Comparison of ENCODE assay signal across 28 mouse cellular contexts in genomic region chr6:34510277-34510676, GRCm38 (mm10). TPM values are rescaled to one million over a fixed set of nuclear protein-coding genes. Genes with fewer than 3 reads are reported as not detected.
DNase-seq lines count a peak whose midpoint lies in the region; ATAC-seq and TF ChIP-seq lines count a peak whose summit lies in the region.
"Had no signal": no experiment of that assay in that cellular context is flagged by ENCODE, and none has a peak within 500 bp of the region (broad histone marks: within the 10 kb centered on the region; RNA-seq: fewer than 3 reads in every experiment).

No protein-coding gene starts in this region.

- H3K27ac ChIP-seq in liver, embryonic 11.5 days (ENCODE audit: low read depth, low read length) = no peak overlapping the region
- H3K27ac ChIP-seq in liver, embryonic 14.5 days = no peak overlapping the region
- no peak overlapping the region for H3K27ac ChIP-seq in liver, postnatal 0 days (ENCODE audit: low read depth)
- H3K27ac ChIP-seq: forebrain, embryonic 10.5 days; forebrain, embryonic 13.5 days; gastrocnemius, adult 2 months; heart, embryonic 10.5 days; heart, embryonic 13.5 days; hindbrain, embryonic 14.5 days; hindbrain, postnatal 0 days had no signal

- H3K27me3 ChIP-seq in liver, embryonic 11.5 days (replicated peaks; ENCODE audit: control insufficient read depth, insufficient read depth, low read length) = no peaks in the 10 kb centered on the region
- H3K27me3 ChIP-seq in liver, embryonic 14.5 days (ENCODE audit: control insufficient read depth, insufficient read depth, low read length) = no peaks in the 10 kb centered on the region
- H3K27me3 ChIP-seq in liver, postnatal 0 days (ENCODE audit: insufficient read depth, low read length) = no peaks in the 10 kb centered on the region
- H3K27me3 ChIP-seq: CH12.LX; forebrain, embryonic 13.5 days; heart, embryonic 13.5 days had no signal

- ATAC-seq in liver, embryonic 11.5 days (replicated peaks; ENCODE audit: low FRiP score) = peak; percentile 37; the same call in 1 of the 2 replicates
- ATAC-seq in liver, embryonic 14.5 days (ENCODE audit: insufficient read depth) = no peak
- no peak for ATAC-seq in liver, postnatal 0 days
- ATAC-seq in megakaryocyte progenitor cell, adult 5-6 weeks (replicated peaks; ENCODE audit: poor library complexity) = no peak
- ATAC-seq: forebrain, embryonic 13.5 days; forebrain, embryonic 16.5 days; inflammation-experienced regulatory T-cells, adult 6 months had no signal

- no peak overlapping the region for H3K9ac ChIP-seq in liver, embryonic 11.5 days (ENCODE audit: low read depth, low read length)
- H3K9ac ChIP-seq in liver, embryonic 14.5 days (replicated peaks) = no peak overlapping the region
- H3K9ac ChIP-seq in liver, postnatal 0 days (replicated peaks) = no peak overlapping the region
- H3K9ac ChIP-seq: forebrain, embryonic 13.5 days; heart, embryonic 13.5 days; hindbrain, embryonic 14.5 days had no signal

- no peak overlapping the region for H3K4me3 ChIP-seq in liver, embryonic 11.5 days (ENCODE audit: low read depth, low read length)
- no peak overlapping the region for H3K4me3 ChIP-seq in liver, embryonic 14.5 days (ENCODE audit: insufficient read depth in 1 of 2, low read depth in 2 of 2, low read length in 2 of 2)
- H3K4me3 ChIP-seq in liver, postnatal 0 days (ENCODE audit: low read depth, low read length) = no peak overlapping the region
- H3K4me3 ChIP-seq: forebrain, embryonic 10.5 days; forebrain, embryonic 13.5 days; gastrocnemius, adult 2 months; heart, embryonic 10.5 days; heart, embryonic 13.5 days had no signal

- no peaks in the 10 kb centered on the region for H3K36me3 ChIP-seq in liver, embryonic 11.5 days (ENCODE audit: control insufficient read depth, insufficient read depth, low read length)
- peaks cover 2% of the 10 kb centered on the region for H3K36me3 ChIP-seq in liver, embryonic 14.5 days (replicated peaks; ENCODE audit: control insufficient read depth, insufficient read depth, low read depth)
- H3K36me3 ChIP-seq in liver, postnatal 0 days (replicated peaks; ENCODE audit: insufficient read depth, low read length) = no peaks in the 10 kb centered on the region; the same call in none of the 2 replicates
- H3K36me3 ChIP-seq: heart, embryonic 13.5 days had no signal

- peaks cover 27% of the 10 kb centered on the region for H3K4me1 ChIP-seq in liver, embryonic 11.5 days (replicated peaks; ENCODE audit: control insufficient read depth, insufficient read depth, low read length)
- H3K4me1 ChIP-seq in liver, embryonic 14.5 days (replicated peaks; ENCODE audit: control insufficient read depth in 2 of 2, insufficient read depth in 2 of 2, low read length in 1 of 2) = peaks cover 24 to 49% of the 10 kb centered on the region in 2 experiments
- peaks cover 18% of the 10 kb centered on the region for H3K4me1 ChIP-seq in liver, postnatal 0 days (ENCODE audit: insufficient read depth)

- no peaks in the 10 kb centered on the region for H3K9me3 ChIP-seq in liver, embryonic 11.5 days (ENCODE audit: control insufficient read depth, low read length)
- H3K9me3 ChIP-seq in liver, embryonic 14.5 days (ENCODE audit: control insufficient read depth, low read length) = no peaks in the 10 kb centered on the region
- H3K9me3 ChIP-seq in liver, postnatal 0 days (ENCODE audit: low read length) = no peaks in the 10 kb centered on the region
- H3K9me3 ChIP-seq: forebrain, embryonic 10.5 days; forebrain, embryonic 13.5 days; G1E; heart, embryonic 10.5 days; heart, embryonic 13.5 days had no signal

- peak; percentile 73 for TF ChIP-seq EP300 in liver, embryonic 14.5 days (IDR thresholded peaks at IDR 0.05; ENCODE audit: low read depth)
- TF ChIP-seq EP300 in liver, postnatal 0 days (IDR thresholded peaks at IDR 0.05; ENCODE audit: low read depth) = peak; percentile 80

- TF ChIP-seq CTCF in liver, embryonic 14.5 days (IDR thresholded peaks at IDR 0.05; ENCODE audit: low read depth) = no peak
- TF ChIP-seq CTCF in liver, postnatal 0 days (IDR thresholded peaks at IDR 0.05; ENCODE audit: low read depth) = no peak

- H3K4me2 ChIP-seq in liver, embryonic 11.5 days = no peak overlapping the region
- no peak overlapping the region for H3K4me2 ChIP-seq in liver, embryonic 14.5 days (ENCODE audit: low read depth)
- no peak overlapping the region for H3K4me2 ChIP-seq in liver, postnatal 0 days (ENCODE audit: low read depth, low read length)
- H3K4me2 ChIP-seq: forebrain, embryonic 13.5 days; heart, embryonic 13.5 days; hindbrain, embryonic 14.5 days had no signal

- 64% methylated on average over 5 of the region's 5 CpGs for WGBS in liver, embryonic 11.5 days
- 27% methylated on average over 5 of the region's 5 CpGs for WGBS in liver, embryonic 14.5 days (ENCODE audit: insufficient replicate concordance)
- WGBS in liver, postnatal 0 days (ENCODE audit: insufficient replicate concordance) = 59% methylated on average over 5 of the region's 5 CpGs

- DNase-seq in c-Kit-positive CD71-positive TER-119-negative erythroid progenitor cells, embryonic 14.5 days (ENCODE audit: low read depth) = peak; percentile 54
- no peak for DNase-seq in liver, embryonic 11.5 days (ENCODE audit: low spot score)
- DNase-seq in liver, embryonic 14.5 days (ENCODE audit: low read depth in 3 of 3, low spot score in 3 of 3) = peak in 1 of 3 experiments; percentile 49
- DNase-seq in liver, postnatal 0 days = no peak
- no peak for DNase-seq in yolk sac, embryonic 10.5 days (ENCODE audit: low spot score)
- DNase-seq in urinary bladder, postnatal 36 days (ENCODE audit: low spot score in 2 of 2) = no peak
- DNase-seq: adrenal gland, adult 2 months; adrenal gland, postnatal 14 days; B cell, adult 2 months; cerebellum, adult 2 months; cerebellum, adult 9-11 months; cerebellum, postnatal 36 days; gastrocnemius, adult 2 months; gastrocnemius, postnatal 25 days; heart, adult 18-20 months; heart, postnatal 14 days; heart, postnatal 4 days had no signal

RNA-seq across cellular contexts. Expression of gene Bpgm, which starts 34.3 kb away (rescaled TPM):
- polyA plus RNA-seq in liver, embryonic 11.5 days (2014; fragmentation: Nextera tagmentation; extraction: Ambion mirVana) = 38.1 and 43.4 TPM in 2 replicates
- 84.9 and 140 TPM in 2 replicates for polyA plus RNA-seq in liver, embryonic 14.5 days (2012; rRNA removed)
- 136 and 143 TPM in 2 replicates for polyA plus RNA-seq in liver, embryonic 14.5 days (2014; fragmentation: Nextera tagmentation; extraction: Ambion mirVana)
- polyA plus RNA-seq in liver, postnatal 0 days (2015; fragmentation: Nextera tagmentation; extraction: Ambion mirVana) = 85.5 and 88.8 TPM in 2 replicates
- total RNA-seq in megakaryocyte progenitor cell, adult 5-6 weeks (2015) = 4.2 and 4.7 TPM in 2 replicates
- total RNA-seq in megakaryocyte progenitor cell, adult 5-6 weeks (2017) = 16.9 and 18.4 TPM in 2 replicates
